Mouse (Mus musculus) forebrain, embryonic 16.5 days (tissue): ENCODE results near the gene Cd209d. TPM values are rescaled to one million over a fixed set of nuclear protein-coding genes. Genes with fewer than 3 reads are reported as not detected.
"Not testable (repeated sequence)": the region's sequence is repeated elsewhere in the genome, so short reads cannot be mapped to it uniquely, and the experiment has no call there.

ENCODE experiments used
- ATAC-seq: fragments of 200-750 bp; cut with Nextera tagmentation; 2 replicates; pipeline ENCODE4 v1.8.0; 2017; ENCODE audit warnings: mild to moderate bottlenecking, moderate library complexity
- H3K27ac ChIP-seq: fragments of 300-500 bp; sonication (generic); 2 replicates; pipeline ENCODE4 v1.5.1; 2014; ENCODE audit warnings: low read length, control low read depth
- H3K27me3 ChIP-seq: fragments of 300-500 bp; sonication (generic); replicated peaks from 2 replicates; pipeline ENCODE4 v1.6.1; 2014; ENCODE audit warnings: low read length; ENCODE audit not compliant: control insufficient read depth, insufficient read depth
- H3K36me3 ChIP-seq: fragments of 300-500 bp; sonication (generic); 2 replicates; pipeline ENCODE4 v1.6.1; 2014; ENCODE audit not compliant: control insufficient read depth, insufficient read depth
- H3K4me1 ChIP-seq: fragments of 300-500 bp; sonication (generic); replicated peaks from 2 replicates; pipeline ENCODE4 v1.6.1; 2014; ENCODE audit warnings: low read length; ENCODE audit not compliant: control insufficient read depth, insufficient read depth
- H3K4me2 ChIP-seq: fragments of 300-500 bp; sonication (generic); 2 replicates; pipeline ENCODE4 v1.6.1; 2014; ENCODE audit warnings: mild to moderate bottlenecking, low read length, control low read depth
- H3K4me3 ChIP-seq: fragments of 300-500 bp; sonication (generic); replicated peaks from 2 replicates; pipeline ENCODE4 v1.5.1; 2014; ENCODE audit warnings: mild to moderate bottlenecking, low read length, control low read depth
- H3K9ac ChIP-seq: fragments of 300-500 bp; sonication (generic); replicated peaks from 2 replicates; pipeline ENCODE4 v1.6.1; 2014; ENCODE audit warnings: low read depth, low read length, control low read depth
- H3K9me3 ChIP-seq: fragments of 300-500 bp; sonication (generic); 2 replicates; pipeline ENCODE4 v1.6.1; 2016; ENCODE audit warnings: low read length; ENCODE audit not compliant: control insufficient read depth
- WGBS: fragments of 180-500 bp; shearing (Covaris S2); extraction: QIAGEN DNeasy Blood & Tissue Kit; methylation state at CpG from one replicate; pipeline ENCODE4 v1.1.7; 2014; 5-methylcytosine and 5-hydroxymethylcytosine counted together
- polyA plus RNA-seq: library from polyadenylated mRNA; unstranded; fragments of >200 nt; fragmentation: Nextera tagmentation; extraction: Ambion mirVana; gene quantifications from 2 replicates; pipeline ENCODE4 v1.2.1, GENCODE M21; 2015

Gene Cd209d
- polyA plus RNA-seq: not detected in 2 replicates

DNA sequence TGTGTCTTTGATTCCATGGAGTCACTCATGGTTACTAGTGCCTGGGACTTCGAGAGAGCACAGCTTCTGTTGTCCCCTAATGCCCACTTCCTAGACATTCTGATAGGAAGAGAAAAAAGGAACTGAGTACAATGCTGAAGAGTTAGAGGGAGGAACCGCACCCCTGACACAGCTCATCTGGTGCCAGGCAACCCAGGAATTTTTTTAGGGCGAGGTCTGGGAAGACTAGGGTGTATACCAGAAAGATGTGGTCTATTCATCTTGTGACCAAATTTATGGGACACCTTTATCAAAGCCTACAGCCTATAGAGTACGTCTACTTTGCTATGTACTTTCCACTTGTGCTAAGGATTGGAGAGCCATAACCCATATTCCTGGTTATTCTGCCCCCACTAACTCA lies at the start of gene Cd209d:
Gene Cd209d, minus strand, starts transcription at position 101 of the 400 bp plus-strand sequence.
- 65% methylated on average over 4 of the region's 4 CpGs for WGBS
- Histone ChIP-seq H3K4me1 (no peaks in the 10 kb centered on the region), H3K4me3 (no peak within 1 kb of the TSS), H3K4me2 (no peak within 1 kb of the TSS), H3K27me3 (no peaks in the 10 kb centered on the region), H3K36me3 (no peaks in the 10 kb centered on the region), H3K9ac (no peak within 1 kb of the TSS), H3K9me3 (peaks cover 14% of the 10 kb centered on the region; the same call in 1 of the 2 replicates), H3K27ac (no peak within 1 kb of the TSS)
- ATAC-seq: no peak

DNA sequence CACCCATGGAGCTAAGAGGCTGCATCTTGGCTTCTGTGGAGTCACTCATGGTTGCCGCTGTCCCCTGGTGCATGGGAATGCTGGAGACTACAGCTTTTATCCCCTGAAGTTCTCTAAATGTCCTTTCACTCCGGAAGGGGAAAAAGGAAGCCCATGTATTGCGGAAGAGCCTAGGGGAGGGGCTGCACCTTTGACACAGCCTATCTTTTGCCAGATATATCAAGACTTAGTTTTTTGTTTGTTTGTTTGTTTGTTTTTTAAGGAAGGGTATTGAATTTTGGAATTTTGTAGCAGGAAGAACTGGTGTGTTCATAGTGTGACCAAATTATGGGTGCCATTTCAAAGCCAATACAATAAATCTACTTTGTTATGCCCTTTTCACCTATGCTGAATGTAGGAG lies 48.4 kb upstream of the Cd209d start, which contains the start of gene Cd209b:
Gene Cd209b, minus strand, starts transcription at position 101 of the 400 bp plus-strand sequence.
- ATAC-seq: no peak
- H3K4me1 ChIP-seq: no peaks in the 10 kb centered on the region
- H3K9ac ChIP-seq: no peak within 1 kb of the TSS
- WGBS: 95% methylated on average over 3 of the region's 3 CpGs
- no peak within 1 kb of the TSS for H3K4me2 ChIP-seq
- no peak within 1 kb of the TSS for H3K4me3 ChIP-seq
- H3K27ac ChIP-seq: no peak within 1 kb of the TSS
- no peaks in the 10 kb centered on the region for H3K27me3 ChIP-seq
- no peaks in the 10 kb centered on the region for H3K36me3 ChIP-seq
- H3K9me3 ChIP-seq: peaks cover 3% of the 10 kb centered on the region

DNA sequence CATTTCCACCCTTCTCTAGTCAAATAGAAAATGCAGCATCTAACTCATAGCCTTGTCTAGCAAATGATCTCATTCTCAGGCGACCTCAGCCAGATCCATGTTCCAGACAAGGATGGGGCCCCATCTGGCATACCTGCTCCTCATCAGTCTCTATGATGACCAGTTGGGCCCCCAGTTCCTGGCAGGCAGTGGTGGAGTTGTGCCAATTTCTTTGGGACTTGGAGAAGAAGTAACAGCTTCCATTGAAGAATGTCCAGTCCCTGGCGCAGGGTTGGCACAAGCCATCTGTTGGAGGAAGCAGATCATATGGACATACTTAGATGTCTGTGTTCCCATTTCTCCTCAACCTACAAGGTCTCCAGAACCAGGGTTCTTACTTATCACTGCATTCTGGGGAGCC lies 2.2 kb downstream of the Cd209d start:
- Histone ChIP-seq H3K4me3 (no peak overlapping the region), H3K9me3 (peaks cover 19% of the 10 kb centered on the region; the same call in 1 of the 2 replicates), H3K4me2 (no peak overlapping the region), H3K4me1 (no peaks in the 10 kb centered on the region), H3K36me3 (no peaks in the 10 kb centered on the region), H3K27ac (no peak overlapping the region), H3K9ac (no peak overlapping the region), H3K27me3 (no peaks in the 10 kb centered on the region)
- ATAC-seq: no peak
- WGBS: 86% methylated on average over 2 of the region's 2 CpGs

DNA sequence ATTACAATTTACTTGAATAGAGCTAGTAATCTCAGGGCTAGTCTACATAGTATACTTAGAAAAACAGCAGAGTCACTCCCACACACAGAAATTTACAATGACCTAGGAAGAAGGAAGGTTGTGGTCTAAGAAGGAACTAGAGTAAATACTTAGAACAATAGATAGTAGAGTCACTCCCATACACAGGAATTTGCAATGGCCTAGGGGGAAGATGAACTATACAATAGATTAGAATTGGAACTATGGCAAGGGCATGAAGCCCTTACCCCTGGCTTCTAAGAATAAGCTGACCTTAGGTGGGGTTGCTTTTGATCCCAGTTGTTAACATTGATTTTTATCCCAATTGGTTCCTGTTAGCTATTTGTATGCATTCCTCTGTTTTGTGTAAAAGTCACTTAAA lies 15.6 kb downstream of the Cd209d start:
- H3K36me3 ChIP-seq, H3K27ac ChIP-seq, H3K4me3 ChIP-seq, H3K4me2 ChIP-seq, ATAC-seq, H3K9ac ChIP-seq, H3K4me1 ChIP-seq, H3K27me3 ChIP-seq, H3K9me3 ChIP-seq: not testable (repeated sequence)

DNA sequence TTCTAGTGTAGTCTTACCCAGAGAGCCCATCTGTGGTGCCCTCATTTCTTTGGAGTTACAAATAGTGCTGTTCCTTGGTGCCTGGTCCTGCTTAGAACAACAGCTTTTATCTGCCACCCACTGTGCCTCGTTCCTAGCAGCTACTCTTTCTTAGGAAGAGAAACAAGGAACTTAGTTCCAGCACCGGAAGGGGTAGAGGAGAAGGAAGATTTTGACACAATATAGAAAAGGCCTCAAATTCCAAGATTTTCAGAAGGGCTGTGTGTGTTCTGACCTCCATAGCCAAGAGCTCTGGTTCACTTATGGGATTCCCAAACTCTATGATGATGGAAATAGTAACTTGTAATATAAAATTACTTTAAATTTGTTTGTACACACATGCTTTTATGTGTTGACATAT lies 24.1 kb downstream of the Cd209d start, which contains the start of gene Cd209e:
Gene Cd209e, minus strand, starts transcription at position 101 of the 400 bp plus-strand sequence.
- Histone ChIP-seq H3K27me3 (no peaks in the 10 kb centered on the region), H3K9ac (no peak within 1 kb of the TSS), H3K4me3 (no peak within 1 kb of the TSS), H3K36me3 (no peaks in the 10 kb centered on the region), H3K27ac (no peak within 1 kb of the TSS), H3K4me1 (no peaks in the 10 kb centered on the region), H3K9me3 (peaks cover 9% of the 10 kb centered on the region; the same call in 1 of the 2 replicates), H3K4me2 (no peak within 1 kb of the TSS)
- WGBS: 75% methylated on average over 2 of the region's 2 CpGs
- ATAC-seq: no peak

Other genes starting within 250 kb of the Cd209d start
- gene Stxbp2, start 247.6 kb downstream of the Cd209d start, polyA plus RNA-seq: 49.6 and 85.0 TPM in 2 replicates
- 0.45 and 0.71 TPM in 2 replicates for gene Retn, start 222.8 kb downstream of the Cd209d start, polyA plus RNA-seq
- not detected in 2 replicates for gene Mcemp1, start 212.8 kb downstream of the Cd209d start, polyA plus RNA-seq
- gene Fcor, start 206.2 kb downstream of the Cd209d start, polyA plus RNA-seq: 10.0 and 14.2 TPM in 2 replicates
- 64.8 and 69.6 TPM in 2 replicates for gene Trappc5, start 202.3 kb downstream of the Cd209d start, polyA plus RNA-seq
- 0.25 and 0.30 TPM in 2 replicates for gene Fcer2a, start 184.4 kb downstream of the Cd209d start, polyA plus RNA-seq
- gene Clec4g, start 157.9 kb downstream of the Cd209d start, polyA plus RNA-seq: not detected in 2 replicates
- not detected in 2 replicates for gene Cd209a, start 129.6 kb downstream of the Cd209d start, polyA plus RNA-seq
- not detected in 2 replicates for gene Cd209e, start 24.2 kb downstream of the Cd209d start, polyA plus RNA-seq
- gene Cd209b, start 48.3 kb upstream of the Cd209d start, polyA plus RNA-seq: not detected in 2 replicates
- gene Cd209c, start 76.2 kb upstream of the Cd209d start, polyA plus RNA-seq: 0.31 and 0.77 TPM in 2 replicates
- gene Cd209f, start 227.3 kb upstream of the Cd209d start, polyA plus RNA-seq: 0.25 TPM in 1 of 2 replicates, not detected in the other